Mouse (Mus musculus): ENCODE data around the gene Jph2.

The Jph2 gene

GRCm38 (mm10) chr2:163332368-163333055 is 65.3 kb downstream of the Jph2 start:
- Histone ChIP-seq H3K9me3 (ENCODE audit: low read length) (no peaks in the 10 kb centered on the region), H3K36me3 (ENCODE audit: insufficient read depth, low read length) (no peaks in the 10 kb centered on the region), H3K4me3 (replicated peaks; ENCODE audit: low read length) (no peak overlapping the region), H3K27me3 (ENCODE audit: insufficient read depth, low read length) (peaks cover 43% of the 10 kb centered on the region), H3K4me1 (replicated peaks; ENCODE audit: low read depth, low read length) (no peaks in the 10 kb centered on the region)
- TF ChIP-seq POU5F1 (IDR thresholded peaks at IDR 0.05; ENCODE audit: borderline replicate concordance, low read length) (no peak), NANOG (IDR thresholded peaks at IDR 0.05; ENCODE audit: borderline replicate concordance, low read length) (no peak), CTCF (conservative IDR thresholded peaks at IDR 0.05; ENCODE audit: low read length) (no peak)

- H3K4me3 ChIP-seq (replicated peaks; ENCODE audit: low read length), result no peak overlapping the region
- TF ChIP-seq POU5F1 (IDR thresholded peaks at IDR 0.05; ENCODE audit: borderline replicate concordance, low read length) (no peak), CTCF (conservative IDR thresholded peaks at IDR 0.05; ENCODE audit: low read length) (no peak), NANOG (IDR thresholded peaks at IDR 0.05; ENCODE audit: borderline replicate concordance, low read length) (no peak)
- no peaks in the 10 kb centered on the region for H3K36me3 ChIP-seq (ENCODE audit: insufficient read depth, low read length)
- no peaks in the 10 kb centered on the region for H3K9me3 ChIP-seq (ENCODE audit: low read length)
- peaks cover 33% of the 10 kb centered on the region for H3K27me3 ChIP-seq (ENCODE audit: insufficient read depth, low read length)
- H3K4me1 ChIP-seq (replicated peaks; ENCODE audit: low read depth, low read length), result no peaks in the 10 kb centered on the region
These were observed 66.4 kb downstream of the Jph2 start for GRCm38 (mm10) chr2:163331423-163331822.

GRCm38 (mm10) chr2:163330742-163331141 is 67.1 kb downstream of the Jph2 start:
- peak; percentile 82 for TF ChIP-seq CTCF (conservative IDR thresholded peaks at IDR 0.05; ENCODE audit: low read length)
- no peak for TF ChIP-seq POU5F1 (IDR thresholded peaks at IDR 0.05; ENCODE audit: borderline replicate concordance, low read length)
- no peak for TF ChIP-seq NANOG (IDR thresholded peaks at IDR 0.05; ENCODE audit: borderline replicate concordance, low read length)
- H3K4me3 ChIP-seq (replicated peaks; ENCODE audit: low read length), result no peak overlapping the region
- H3K9me3 ChIP-seq (ENCODE audit: low read length), result no peaks in the 10 kb centered on the region
- peaks cover 29% of the 10 kb centered on the region for H3K27me3 ChIP-seq (ENCODE audit: insufficient read depth, low read length)
- no peaks in the 10 kb centered on the region for H3K36me3 ChIP-seq (ENCODE audit: insufficient read depth, low read length)
- H3K4me1 ChIP-seq (replicated peaks; ENCODE audit: low read depth, low read length), result no peaks in the 10 kb centered on the region

- Histone ChIP-seq H3K27me3 (ENCODE audit: insufficient read depth, low read length) (peaks cover 60% of the 10 kb centered on the region), H3K36me3 (ENCODE audit: insufficient read depth, low read length) (no peaks in the 10 kb centered on the region), H3K4me1 (replicated peaks; ENCODE audit: low read depth, low read length) (peaks cover 26% of the 10 kb centered on the region), H3K9me3 (ENCODE audit: low read length) (no peaks in the 10 kb centered on the region), H3K4me3 (replicated peaks; ENCODE audit: low read length) (no peak overlapping the region)
- TF ChIP-seq POU5F1 (IDR thresholded peaks at IDR 0.05; ENCODE audit: borderline replicate concordance, low read length) (no peak), NANOG (IDR thresholded peaks at IDR 0.05; ENCODE audit: borderline replicate concordance, low read length) (no peak), CTCF (conservative IDR thresholded peaks at IDR 0.05; ENCODE audit: low read length) (no peak)
These were observed 74.6 kb downstream of the Jph2 start for GRCm38 (mm10) chr2:163323163-163323562.

- no peaks in the 10 kb centered on the region for H3K9me3 ChIP-seq (ENCODE audit: low read length)
- no peak for TF ChIP-seq CTCF (conservative IDR thresholded peaks at IDR 0.05; ENCODE audit: low read length)
- no peak for TF ChIP-seq NANOG (IDR thresholded peaks at IDR 0.05; ENCODE audit: borderline replicate concordance, low read length)
- no peak for TF ChIP-seq POU5F1 (IDR thresholded peaks at IDR 0.05; ENCODE audit: borderline replicate concordance, low read length)
- H3K4me3 ChIP-seq (replicated peaks; ENCODE audit: low read length), result no peak overlapping the region
- peaks cover 46% of the 10 kb centered on the region for H3K4me1 ChIP-seq (replicated peaks; ENCODE audit: low read depth, low read length)
- peaks cover 61% of the 10 kb centered on the region for H3K27me3 ChIP-seq (ENCODE audit: insufficient read depth, low read length)
- no peaks in the 10 kb centered on the region for H3K36me3 ChIP-seq (ENCODE audit: insufficient read depth, low read length)
These were observed 79.0 kb downstream of the Jph2 start for GRCm38 (mm10) chr2:163318777-163319176.

GRCm38 (mm10) chr2:163317281-163317680 is 80.5 kb downstream of the Jph2 start:
- H3K9me3 ChIP-seq (ENCODE audit: low read length), result no peaks in the 10 kb centered on the region
- peaks cover 57% of the 10 kb centered on the region for H3K27me3 ChIP-seq (ENCODE audit: insufficient read depth, low read length)
- peaks cover 46% of the 10 kb centered on the region for H3K4me1 ChIP-seq (replicated peaks; ENCODE audit: low read depth, low read length)
- TF ChIP-seq NANOG (IDR thresholded peaks at IDR 0.05; ENCODE audit: borderline replicate concordance, low read length) (no peak), CTCF (conservative IDR thresholded peaks at IDR 0.05; ENCODE audit: low read length) (no peak), POU5F1 (IDR thresholded peaks at IDR 0.05; ENCODE audit: borderline replicate concordance, low read length) (no peak)
- 0 out of 2 replicates have a peak overlapping the region, but pooled peaks have one; percentile 7 for H3K4me3 ChIP-seq (replicated peaks; ENCODE audit: low read length)
- no peaks in the 10 kb centered on the region for H3K36me3 ChIP-seq (ENCODE audit: insufficient read depth, low read length)

GRCm38 (mm10) chr2:163310163-163310688 is 87.6 kb downstream of the Jph2 start:
- Histone ChIP-seq H3K27me3 (ENCODE audit: insufficient read depth, low read length) (peaks cover 10% of the 10 kb centered on the region), H3K4me1 (replicated peaks; ENCODE audit: low read depth, low read length) (peaks cover 9% of the 10 kb centered on the region), H3K4me3 (replicated peaks; ENCODE audit: low read length) (no peak overlapping the region), H3K9me3 (ENCODE audit: low read length) (no peaks in the 10 kb centered on the region), H3K36me3 (ENCODE audit: insufficient read depth, low read length) (no peaks in the 10 kb centered on the region)
- TF ChIP-seq POU5F1 (IDR thresholded peaks at IDR 0.05; ENCODE audit: borderline replicate concordance, low read length), result no peak
- TF ChIP-seq CTCF (conservative IDR thresholded peaks at IDR 0.05; ENCODE audit: low read length), result no peak
- no peak for TF ChIP-seq NANOG (IDR thresholded peaks at IDR 0.05; ENCODE audit: borderline replicate concordance, low read length)

- no peak for TF ChIP-seq NANOG (IDR thresholded peaks at IDR 0.05; ENCODE audit: borderline replicate concordance, low read length)
- no peak for TF ChIP-seq CTCF (conservative IDR thresholded peaks at IDR 0.05; ENCODE audit: low read length)
- TF ChIP-seq POU5F1 (IDR thresholded peaks at IDR 0.05; ENCODE audit: borderline replicate concordance, low read length), result no peak
- Histone ChIP-seq H3K4me3 (replicated peaks; ENCODE audit: low read length) (no peak overlapping the region), H3K36me3 (ENCODE audit: insufficient read depth, low read length) (no peaks in the 10 kb centered on the region), H3K4me1 (replicated peaks; ENCODE audit: low read depth, low read length) (peaks cover 9% of the 10 kb centered on the region), H3K27me3 (ENCODE audit: insufficient read depth, low read length) (peaks cover 11% of the 10 kb centered on the region), H3K9me3 (ENCODE audit: low read length) (no peaks in the 10 kb centered on the region)
These were observed 88.4 kb downstream of the Jph2 start for GRCm38 (mm10) chr2:163309376-163309775.
